Mouse (Mus musculus) forebrain, embryonic 15.5 days (tissue): ENCODE results near the gene Tfip11. TPM values are rescaled to one million over a fixed set of nuclear protein-coding genes. Genes with fewer than 3 reads are reported as not detected.

ENCODE experiments used
- ATAC-seq: fragments of 200-750 bp; cut with Nextera tagmentation; replicated peaks from 2 replicates; pipeline ENCODE4 v1.8.0; 2017; ENCODE audit warnings: mild to moderate bottlenecking, moderate TSS enrichment, moderate library complexity
- H3K27ac ChIP-seq: fragments of 300-500 bp; sonication (generic); replicated peaks from 2 replicates; pipeline ENCODE4 v1.5.1; 2015; ENCODE audit warnings: mild to moderate bottlenecking, inconsistent platforms
- H3K27me3 ChIP-seq: fragments of 300-500 bp; sonication (generic); 2 replicates; pipeline ENCODE4 v1.6.1; 2015; ENCODE audit warnings: inconsistent platforms
- H3K36me3 ChIP-seq: fragments of 300-500 bp; sonication (generic); 2 replicates; pipeline ENCODE4 v1.6.1; 2015; ENCODE audit warnings: mild to moderate bottlenecking, inconsistent platforms
- H3K4me1 ChIP-seq: fragments of 300-500 bp; sonication (generic); 2 replicates; pipeline ENCODE4 v1.6.1; 2015; ENCODE audit warnings: inconsistent platforms
- H3K4me2 ChIP-seq: fragments of 300-500 bp; sonication (generic); replicated peaks from 2 replicates; pipeline ENCODE4 v1.6.1; 2015; ENCODE audit warnings: mild to moderate bottlenecking, inconsistent platforms
- H3K4me3 ChIP-seq: fragments of 300-500 bp; sonication (generic); 2 replicates; pipeline ENCODE4 v1.5.1; 2015; ENCODE audit warnings: mild to moderate bottlenecking, inconsistent platforms
- H3K9ac ChIP-seq: fragments of 300-500 bp; sonication (generic); replicated peaks from 2 replicates; pipeline ENCODE4 v1.6.1; 2015; ENCODE audit warnings: mild to moderate bottlenecking, inconsistent platforms
- H3K9me3 ChIP-seq: fragments of 300-500 bp; sonication (generic); 2 replicates; pipeline ENCODE4 v1.6.1; 2016; ENCODE audit warnings: inconsistent platforms
- WGBS: fragments of 180-500 bp; shearing (Covaris S2); methylation state at CpG from one replicate; pipeline ENCODE4 v1.1.7; 2015; ENCODE audit warnings: mixed read lengths; 5-methylcytosine and 5-hydroxymethylcytosine counted together
- polyA plus RNA-seq: library from polyadenylated mRNA; unstranded; fragments of >200 nt; fragmentation: Nextera tagmentation; extraction: Ambion mirVana; gene quantifications from 2 replicates; pipeline ENCODE4 v1.2.1, GENCODE M21; 2015

The Tfip11 gene
- polyA plus RNA-seq, 1 experiment from 2014 or later, result 34.4 TPM

DNA sequence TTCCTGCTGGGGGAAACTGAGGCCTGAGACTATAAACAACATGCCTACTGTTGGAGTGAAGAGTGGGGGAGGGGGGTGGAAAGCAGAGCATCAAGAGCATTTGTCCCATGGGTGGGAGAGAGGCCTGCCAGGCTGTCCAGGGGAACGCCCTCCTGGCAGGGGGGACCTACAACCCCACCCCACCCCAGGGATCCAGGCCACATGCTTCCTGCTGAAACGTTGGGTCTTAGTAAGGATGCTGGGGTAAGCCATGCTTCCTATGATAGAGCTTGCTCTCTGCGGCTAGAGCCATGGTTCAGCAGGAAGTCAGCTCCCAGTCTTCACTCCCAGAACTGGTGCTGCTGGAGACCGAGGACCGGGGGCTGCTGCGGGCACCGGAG lies 42.0 kb upstream of the Tfip11 start:
- no peak overlapping the region for H3K4me3 ChIP-seq
- H3K27me3 ChIP-seq, result no peaks in the 10 kb centered on the region
- 89% methylated on average over 7 of the region's 7 CpGs for WGBS
- H3K4me2 ChIP-seq, result no peak overlapping the region
- peaks cover 7% of the 10 kb centered on the region; the same call in 1 of the 2 replicates for H3K4me1 ChIP-seq
- no peaks in the 10 kb centered on the region for H3K36me3 ChIP-seq
- ATAC-seq, result no peak
- H3K9ac ChIP-seq, result no peak overlapping the region
- H3K9me3 ChIP-seq, result no peaks in the 10 kb centered on the region
- H3K27ac ChIP-seq, result no peak overlapping the region

- ATAC-seq, result no peak
- H3K4me1 ChIP-seq, result peaks cover 10% of the 10 kb centered on the region; the same call in 1 of the 2 replicates
- 87% methylated on average over 7 of the region's 7 CpGs for WGBS
- no peak overlapping the region for H3K9ac ChIP-seq
- no peaks in the 10 kb centered on the region for H3K27me3 ChIP-seq
- no peak overlapping the region for H3K4me3 ChIP-seq
- H3K36me3 ChIP-seq, result no peaks in the 10 kb centered on the region
- no peaks in the 10 kb centered on the region for H3K9me3 ChIP-seq
- H3K27ac ChIP-seq, result no peak overlapping the region
- H3K4me2 ChIP-seq, result no peak overlapping the region
Observed at GRCm38 (mm10) chr5:112285548-112286085, 40.5 kb upstream of the Tfip11 start.

DNA sequence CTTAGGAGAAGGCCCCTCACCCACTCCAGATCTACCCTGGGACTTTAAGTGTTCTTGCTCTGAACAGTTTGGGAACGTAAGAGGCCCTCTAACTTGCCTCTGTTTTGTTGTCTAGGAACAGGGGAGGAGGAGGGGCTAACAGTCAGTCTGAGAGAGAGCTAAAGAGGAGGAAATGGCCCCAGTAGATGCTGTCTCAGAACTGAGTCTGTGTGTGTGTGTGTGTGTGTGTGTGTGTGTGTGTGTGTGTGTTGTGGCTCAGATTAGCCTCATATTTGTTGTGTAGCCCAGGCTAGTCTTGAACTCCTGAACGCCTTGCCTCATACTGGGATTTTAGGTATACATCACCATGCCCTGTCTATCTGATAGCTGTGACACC lies 39.6 kb upstream of the Tfip11 start:
- WGBS, result 71% methylated on average over 2 of the region's 2 CpGs
- Histone ChIP-seq H3K27me3 (no peaks in the 10 kb centered on the region), H3K4me2 (no peak overlapping the region), H3K4me3 (no peak overlapping the region), H3K9me3 (no peaks in the 10 kb centered on the region), H3K4me1 (peaks cover 10% of the 10 kb centered on the region; the same call in 1 of the 2 replicates), H3K9ac (no peak overlapping the region), H3K27ac (no peak overlapping the region), H3K36me3 (no peaks in the 10 kb centered on the region)
- no peak for ATAC-seq

- Histone ChIP-seq H3K4me2 (no peak overlapping the region), H3K9ac (no peak overlapping the region), H3K4me1 (peaks cover 7% of the 10 kb centered on the region; the same call in 1 of the 2 replicates), H3K4me3 (no peak overlapping the region), H3K36me3 (no peaks in the 10 kb centered on the region), H3K27ac (no peak overlapping the region), H3K9me3 (no peaks in the 10 kb centered on the region), H3K27me3 (no peaks in the 10 kb centered on the region)
- 80% methylated on average over 11 of the region's 11 CpGs for WGBS
- no peak for ATAC-seq
Observed at GRCm38 (mm10) chr5:112286984-112287641, 39.0 kb upstream of the Tfip11 start.

DNA sequence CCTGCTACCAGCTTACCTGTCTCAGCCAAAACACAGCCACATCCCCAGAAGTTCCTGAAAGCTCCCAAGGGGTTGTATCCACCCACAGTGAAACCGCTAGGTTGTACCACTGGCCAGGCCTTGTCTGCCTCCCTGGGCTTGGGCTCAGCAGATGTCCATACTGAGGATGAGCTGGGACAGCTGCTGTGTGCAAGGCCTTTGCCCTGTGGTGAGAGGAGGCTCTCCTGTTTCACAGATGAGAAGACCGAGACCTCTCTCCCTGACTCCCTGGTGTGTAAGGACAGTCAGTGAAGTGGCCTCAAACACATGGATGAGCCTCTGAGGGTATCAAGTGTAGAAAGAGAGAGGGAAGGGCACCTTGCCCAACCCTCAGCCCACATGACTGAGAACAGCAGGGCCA lies 38.5 kb upstream of the Tfip11 start:
- H3K27me3 ChIP-seq, result no peaks in the 10 kb centered on the region
- no peaks in the 10 kb centered on the region for H3K36me3 ChIP-seq
- no peak for ATAC-seq
- no peak overlapping the region for H3K27ac ChIP-seq
- H3K4me1 ChIP-seq, result 0 out of 2 replicates have a peak, but pooled peaks cover 3% of the 10 kb centered on the region
- H3K9ac ChIP-seq, result no peak overlapping the region
- WGBS, result 87% methylated on average over 2 of the region's 2 CpGs
- no peak overlapping the region for H3K4me2 ChIP-seq
- no peak overlapping the region for H3K4me3 ChIP-seq
- H3K9me3 ChIP-seq, result no peaks in the 10 kb centered on the region

DNA sequence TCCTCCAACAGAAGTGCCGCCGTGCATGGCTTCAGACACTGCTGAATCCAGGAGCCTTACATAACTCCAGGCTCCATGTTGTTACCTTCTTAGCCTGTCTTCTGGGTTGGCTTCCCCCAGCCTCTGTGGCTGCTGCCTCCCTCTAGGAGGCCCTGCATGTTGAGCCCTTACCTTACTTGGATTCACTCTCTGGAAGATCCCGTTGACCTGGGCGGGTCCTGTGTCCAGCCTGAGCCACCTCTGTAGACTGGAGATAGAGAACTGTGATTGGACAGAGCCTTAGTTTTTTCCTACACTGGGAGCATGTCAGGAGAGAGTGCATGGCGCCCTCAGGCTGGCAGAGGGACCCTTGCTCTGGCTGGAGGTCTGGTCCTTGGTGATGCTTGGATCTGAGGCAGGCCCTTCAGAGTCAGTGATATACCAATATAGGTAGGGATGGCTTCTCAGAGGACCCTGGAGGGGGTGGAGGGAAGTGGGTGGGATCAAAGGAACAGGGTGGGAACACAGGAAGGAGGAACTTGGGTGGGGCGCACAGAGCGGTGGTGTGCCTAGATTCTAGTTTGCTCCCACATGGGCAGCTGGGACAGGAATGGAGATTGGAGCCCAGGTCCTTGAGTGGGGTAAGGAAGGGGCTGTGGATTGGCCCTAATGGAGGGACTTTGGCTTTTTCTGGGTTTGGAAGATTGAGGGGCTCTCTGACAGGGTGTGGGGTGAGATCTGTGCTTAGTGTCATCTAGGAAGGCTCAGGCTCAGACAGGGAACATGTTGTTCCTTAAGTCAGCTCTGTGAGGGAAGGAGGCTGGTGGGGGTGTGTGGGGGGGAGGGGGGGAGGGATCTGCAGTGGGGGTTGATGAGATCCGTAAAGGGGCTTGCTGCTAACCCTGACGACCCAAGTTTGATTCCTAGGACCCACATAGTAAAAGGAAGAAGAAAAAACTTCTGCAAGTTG lies 37.7 kb upstream of the Tfip11 start:
- H3K4me2 ChIP-seq, result no peak overlapping the region
- H3K27ac ChIP-seq, result no peak overlapping the region
- no peaks in the 10 kb centered on the region for H3K36me3 ChIP-seq
- H3K9ac ChIP-seq, result no peak overlapping the region
- no peaks in the 10 kb centered on the region for H3K27me3 ChIP-seq
- WGBS, result 84% methylated on average over 9 of the region's 9 CpGs
- ATAC-seq, result no peak
- H3K4me3 ChIP-seq, result no peak overlapping the region
- H3K9me3 ChIP-seq, result no peaks in the 10 kb centered on the region
- H3K4me1 ChIP-seq, result 0 out of 2 replicates have a peak, but pooled peaks cover 3% of the 10 kb centered on the region

GRCm38 (mm10) chr5:112289236-112289635 lies 36.9 kb upstream of the Tfip11 start:
- Histone ChIP-seq H3K4me1 (0 out of 2 replicates have a peak, but pooled peaks cover 3% of the 10 kb centered on the region), H3K4me2 (no peak overlapping the region), H3K27me3 (no peaks in the 10 kb centered on the region), H3K36me3 (no peaks in the 10 kb centered on the region), H3K9me3 (no peaks in the 10 kb centered on the region), H3K4me3 (no peak overlapping the region), H3K27ac (no peak overlapping the region), H3K9ac (no peak overlapping the region)
- 56% methylated on average over 8 of the region's 8 CpGs for WGBS
- ATAC-seq, result no peak

- no peak overlapping the region for H3K4me2 ChIP-seq
- ATAC-seq, result no peak
- H3K9me3 ChIP-seq, result no peaks in the 10 kb centered on the region
- no peak overlapping the region for H3K9ac ChIP-seq
- whole genome bisulfite sequencing, result 85% methylated on average over 16 of the region's 16 CpGs
- no peak overlapping the region for H3K27ac ChIP-seq
- H3K27me3 ChIP-seq, result no peaks in the 10 kb centered on the region
- H3K4me3 ChIP-seq, result no peak overlapping the region
- H3K4me1 ChIP-seq, result 0 out of 2 replicates have a peak, but pooled peaks cover 7% of the 10 kb centered on the region
- no peaks in the 10 kb centered on the region for H3K36me3 ChIP-seq
Observed at GRCm38 (mm10) chr5:112289819-112290535, 36.2 kb upstream of the Tfip11 start.

DNA sequence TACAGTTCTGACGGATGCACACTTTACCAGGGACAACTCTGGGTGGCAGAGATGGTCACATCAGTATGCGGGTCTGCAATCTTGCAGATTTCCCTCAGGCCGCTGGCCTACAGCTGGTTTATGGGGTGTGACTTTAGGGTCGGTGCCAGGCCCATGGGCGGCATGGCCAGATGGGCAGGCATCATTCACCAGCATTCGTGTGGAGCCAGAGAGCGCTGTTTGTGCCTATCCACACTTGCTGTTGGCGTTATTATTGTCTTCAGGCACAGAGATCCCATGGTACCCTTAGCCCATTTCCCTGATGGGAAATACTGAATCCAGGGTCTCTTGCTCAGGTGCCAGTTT lies 35.6 kb upstream of the Tfip11 start:
- Histone ChIP-seq H3K4me2 (no peak overlapping the region), H3K4me3 (no peak overlapping the region), H3K27me3 (no peaks in the 10 kb centered on the region), H3K4me1 (0 out of 2 replicates have a peak, but pooled peaks cover 7% of the 10 kb centered on the region), H3K36me3 (no peaks in the 10 kb centered on the region), H3K9me3 (no peaks in the 10 kb centered on the region), H3K9ac (no peak overlapping the region), H3K27ac (no peak overlapping the region)
- 88% methylated on average over 8 of the region's 8 CpGs for whole genome bisulfite sequencing
- no peak for ATAC-seq

GRCm38 (mm10) chr5:112291866-112292265 lies 34.3 kb upstream of the Tfip11 start:
- 0 out of 2 replicates have a peak, but pooled peaks cover 8% of the 10 kb centered on the region for H3K4me1 ChIP-seq
- H3K36me3 ChIP-seq, result no peaks in the 10 kb centered on the region
- no peak overlapping the region for H3K9ac ChIP-seq
- no peak overlapping the region for H3K4me2 ChIP-seq
- WGBS, result 79% methylated on average over 5 of the region's 5 CpGs
- ATAC-seq, result no peak
- H3K27me3 ChIP-seq, result no peaks in the 10 kb centered on the region
- no peaks in the 10 kb centered on the region for H3K9me3 ChIP-seq
- no peak overlapping the region for H3K4me3 ChIP-seq
- no peak overlapping the region for H3K27ac ChIP-seq

- Histone ChIP-seq H3K27ac (no peak overlapping the region), H3K9ac (no peak overlapping the region), H3K4me3 (no peak overlapping the region), H3K4me2 (no peak overlapping the region), H3K36me3 (no peaks in the 10 kb centered on the region), H3K27me3 (no peaks in the 10 kb centered on the region), H3K9me3 (no peaks in the 10 kb centered on the region), H3K4me1 (0 out of 2 replicates have a peak, but pooled peaks cover 11% of the 10 kb centered on the region)
- WGBS, result 84% methylated on average over 17 of the region's 17 CpGs
- ATAC-seq, result no peak
Observed at GRCm38 (mm10) chr5:112292343-112292980, 33.7 kb upstream of the Tfip11 start.
